Mouse (Mus musculus) left cerebral cortex, postnatal 25 days (tissue): ENCODE measurements around the gene Gpcpd1. TPM values are rescaled to one million over a fixed set of nuclear protein-coding genes. Genes with fewer than 3 reads are reported as not detected.
A peak's percentile ranks its signal among the peaks of the same experiment; 100 is the strongest.

Experiments
- DNase-seq, 2 experiments: peaks; one replicate each; pipeline ENCODE4 v3.0.0; 2022; ENCODE audit warnings: low spot score in 2 of 2, mixed read lengths in 1 of 2
- intact Hi-C: fragments of 180-260 bp; cut with DNase I; formaldehyde crosslinking; loops from one replicate; pipeline ENCODE4 v1.15.1; 2025
- total RNA-seq, 2 experiments: library from RNA; stranded (reverse); gene quantifications; 2 replicates each; pipeline ENCODE4 v1.2.3; 2021

Gpcpd1 gene
- total RNA-seq = 10 to 100 TPM; 90.1 to 90.7 TPM

- no peak for DNase-seq
- intact Hi-C loops = no loop called here
Measured at GRCm38 (mm10) chr2:132587240-132587779, at the start of gene Gpcpd1. Gene Gpcpd1 (minus strand): TSS chr2:132587729.

- no peak for DNase-seq
- intact Hi-C loops = no loop called here
Measured at GRCm38 (mm10) chr2:132636534-132636933, 49.0 kb upstream of the Gpcpd1 start.

GRCm38 (mm10) chr2:132628626-132629025 lies 41.1 kb upstream of the Gpcpd1 start:
- intact Hi-C loops = no loop called here
- no peak for DNase-seq

GRCm38 (mm10) chr2:132623092-132623491 lies 35.6 kb upstream of the Gpcpd1 start:
- DNase-seq = no peak
- intact Hi-C loops = no loop called here

DNA sequence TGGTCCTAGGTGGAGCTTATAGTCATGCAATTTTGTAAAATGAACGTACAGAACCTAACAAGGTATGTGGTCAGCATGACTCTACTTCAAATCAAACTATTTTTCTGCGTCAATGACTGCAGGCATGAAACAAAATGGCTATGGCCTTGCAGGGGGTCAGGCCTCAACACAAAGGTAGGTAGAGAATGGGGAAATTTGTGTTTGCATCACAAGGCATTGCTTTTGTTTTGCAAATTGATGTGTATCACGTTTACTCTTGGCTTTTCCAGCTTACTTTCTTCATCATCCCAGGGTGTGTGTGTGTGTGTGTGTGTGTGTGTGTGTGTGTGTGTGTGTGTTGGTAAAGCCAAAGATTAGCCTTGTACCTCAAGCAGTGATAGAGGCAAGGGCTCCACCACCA lies 30.2 kb upstream of the Gpcpd1 start:
- DNase-seq = no peak
- intact Hi-C loops = no loop called here

DNA sequence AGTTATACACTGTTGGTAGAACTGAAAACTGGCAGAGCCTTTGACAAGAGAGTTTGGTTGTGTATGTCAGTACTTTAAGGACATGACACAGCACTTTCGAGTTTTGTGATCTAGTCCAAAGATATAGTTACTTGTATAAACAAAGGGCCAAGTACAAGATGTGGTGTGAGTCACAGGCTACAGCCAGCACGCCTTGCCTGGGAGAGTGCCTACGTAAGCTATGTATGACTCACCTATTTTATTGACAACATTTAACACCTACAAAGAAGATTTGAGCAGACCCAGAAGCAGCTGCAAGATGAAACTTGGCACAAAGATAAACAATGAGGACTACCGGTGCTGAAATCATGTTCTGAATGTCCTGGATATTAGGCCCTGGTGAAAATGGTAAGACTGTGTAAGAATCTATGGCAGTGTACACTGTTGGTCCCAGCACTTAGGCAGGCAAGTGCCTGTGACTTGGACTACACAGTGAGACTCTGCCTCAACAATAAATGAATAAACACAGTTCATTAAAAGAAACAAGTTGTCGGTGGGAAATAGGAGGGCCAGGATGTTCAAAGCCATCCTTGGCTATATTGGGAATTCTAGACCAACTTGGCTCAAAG lies 26.2 kb upstream of the Gpcpd1 start:
- intact Hi-C loops = no loop called here
- DNase-seq = peak in 1 of 2 experiments; percentile 68

GRCm38 (mm10) chr2:132611551-132612233 lies 24.2 kb upstream of the Gpcpd1 start:
- intact Hi-C loops = no loop called here
- no peak for DNase-seq

- intact Hi-C loops = loop anchor here (2.0 kb wide), 2 partner anchors 31 to 81 kb away; no protein-coding TSS in a partner anchor
- peak; percentile 72 to 94 for DNase-seq
Measured at GRCm38 (mm10) chr2:132607141-132608093, 19.9 kb upstream of the Gpcpd1 start.

- no peak for DNase-seq
- intact Hi-C loops = loop anchor here (2.0 kb wide), 2 partner anchors 29 to 83 kb away; no protein-coding TSS in a partner anchor
Measured at GRCm38 (mm10) chr2:132605795-132606563, 18.4 kb upstream of the Gpcpd1 start.

- DNase-seq = no peak
- intact Hi-C loops = no loop called here
Measured at GRCm38 (mm10) chr2:132604922-132605321, 17.4 kb upstream of the Gpcpd1 start.

DNA sequence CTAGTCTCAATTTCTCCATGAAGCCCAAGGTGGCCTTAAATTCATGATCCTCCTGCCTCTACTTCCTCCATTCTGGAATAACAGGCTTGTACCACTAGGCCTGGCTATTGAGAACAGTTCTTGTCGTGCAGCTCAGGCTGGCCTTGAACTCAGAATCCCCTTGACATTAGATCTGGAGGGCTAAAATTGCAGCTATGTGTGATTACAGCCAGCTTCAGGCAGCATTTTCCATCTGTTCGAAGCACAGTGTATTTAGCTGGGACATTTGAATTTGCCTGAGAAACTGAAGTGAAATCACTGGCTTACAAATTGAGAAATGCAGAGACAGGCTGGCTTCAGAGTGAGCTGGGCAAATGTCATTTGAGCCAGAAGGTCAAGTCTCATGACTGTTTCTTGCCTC lies 16.2 kb upstream of the Gpcpd1 start:
- no peak for DNase-seq
- intact Hi-C loops = no loop called here

GRCm38 (mm10) chr2:132601777-132602176 lies 14.2 kb upstream of the Gpcpd1 start:
- DNase-seq = no peak
- intact Hi-C loops = no loop called here

DNA sequence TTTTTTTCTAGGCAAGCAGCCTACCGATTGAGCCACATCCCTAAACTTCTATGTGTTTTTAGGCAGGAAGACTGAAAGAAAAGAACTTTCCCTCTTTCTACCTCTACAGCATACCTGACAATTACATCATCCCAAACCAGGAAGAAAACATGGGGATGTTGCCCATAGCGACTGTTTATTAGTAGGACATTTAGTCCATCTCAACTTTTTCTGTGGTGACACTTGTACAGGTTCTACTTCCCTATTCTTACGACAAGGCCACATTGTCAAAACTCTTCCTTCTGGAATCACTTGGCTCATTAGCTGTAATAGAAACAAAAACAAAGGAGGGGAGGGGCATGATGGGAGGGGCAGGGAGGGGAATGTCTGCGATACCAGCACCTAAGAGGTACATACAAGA lies 12.6 kb upstream of the Gpcpd1 start:
- intact Hi-C loops = no loop called here

DNA sequence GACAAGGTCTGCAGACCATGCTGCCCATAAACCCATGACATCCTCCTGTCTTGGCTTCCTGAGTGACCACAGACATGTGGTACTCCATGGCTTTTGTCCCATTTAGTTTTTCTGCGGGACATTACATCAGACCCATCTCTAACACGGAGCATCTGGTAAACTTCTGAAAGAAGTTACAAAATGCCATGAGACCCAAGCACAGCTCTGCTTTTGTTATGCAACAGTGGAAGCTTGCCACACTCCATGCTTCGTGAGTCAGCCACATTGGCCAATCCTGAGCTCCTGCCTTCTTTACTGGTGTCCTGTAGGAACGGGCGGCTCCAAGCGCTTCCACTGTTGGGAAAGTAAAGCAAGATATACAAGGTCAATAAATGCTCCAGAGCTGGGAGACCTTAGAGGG lies 11.6 kb upstream of the Gpcpd1 start:
- DNase-seq = peak in 1 of 2 experiments; percentile 43
- intact Hi-C loops = no loop called here

More for the DNA sequence above, 12.6 kb upstream of the Gpcpd1 start:
- no peak for DNase-seq

DNA sequence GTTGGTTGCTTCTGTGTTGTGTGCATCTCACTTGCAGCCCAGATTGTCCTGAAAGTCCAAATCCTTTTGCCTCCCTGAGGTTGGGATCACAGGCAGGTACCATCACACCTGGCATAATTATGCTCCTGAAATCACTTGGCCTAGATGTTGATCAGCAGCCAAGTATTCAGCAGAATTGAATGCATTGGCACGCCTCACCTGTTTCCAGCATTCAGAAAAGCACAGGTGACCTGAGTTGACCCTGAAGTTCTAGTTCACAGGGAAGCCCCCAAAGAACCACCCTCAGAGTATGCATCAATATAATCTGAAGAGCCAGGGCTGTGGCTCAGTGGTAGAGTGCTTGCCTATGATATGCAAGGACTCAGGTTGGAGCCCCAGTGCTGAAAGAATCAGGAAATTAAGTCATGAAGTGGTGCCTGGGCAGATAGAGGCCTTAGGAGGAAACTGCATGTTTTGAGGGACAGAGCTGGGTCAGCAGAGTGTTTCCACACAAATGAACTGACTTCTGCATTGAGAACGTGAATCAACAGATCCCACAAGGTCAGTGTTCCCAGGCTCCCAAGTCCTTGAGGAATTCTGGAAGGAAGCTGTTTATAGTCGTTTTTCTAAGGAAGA lies 10.4 kb upstream of the Gpcpd1 start:
- no peak for DNase-seq
- intact Hi-C loops = no loop called here

DNA sequence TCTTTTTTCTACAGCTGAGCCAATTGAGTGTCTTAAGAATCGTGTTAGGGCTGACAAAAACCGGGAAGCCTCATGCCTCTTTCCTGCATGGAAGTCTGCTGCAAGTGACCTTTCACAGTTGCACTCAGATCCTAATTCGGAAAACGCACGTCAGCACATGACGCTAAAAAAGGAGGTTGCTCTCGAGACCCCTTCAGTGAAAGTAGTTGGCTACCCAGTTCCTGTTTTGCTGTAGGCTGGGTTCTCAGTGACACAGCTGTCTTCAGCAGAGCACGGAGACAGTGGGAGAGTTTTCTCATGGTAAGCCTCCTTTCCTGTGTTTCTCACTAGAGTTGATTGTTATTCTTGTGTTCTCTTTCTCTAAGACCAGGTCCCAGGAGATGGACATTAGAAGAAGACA lies 9.7 kb upstream of the Gpcpd1 start:
- intact Hi-C loops = no loop called here
- DNase-seq = no peak

DNA sequence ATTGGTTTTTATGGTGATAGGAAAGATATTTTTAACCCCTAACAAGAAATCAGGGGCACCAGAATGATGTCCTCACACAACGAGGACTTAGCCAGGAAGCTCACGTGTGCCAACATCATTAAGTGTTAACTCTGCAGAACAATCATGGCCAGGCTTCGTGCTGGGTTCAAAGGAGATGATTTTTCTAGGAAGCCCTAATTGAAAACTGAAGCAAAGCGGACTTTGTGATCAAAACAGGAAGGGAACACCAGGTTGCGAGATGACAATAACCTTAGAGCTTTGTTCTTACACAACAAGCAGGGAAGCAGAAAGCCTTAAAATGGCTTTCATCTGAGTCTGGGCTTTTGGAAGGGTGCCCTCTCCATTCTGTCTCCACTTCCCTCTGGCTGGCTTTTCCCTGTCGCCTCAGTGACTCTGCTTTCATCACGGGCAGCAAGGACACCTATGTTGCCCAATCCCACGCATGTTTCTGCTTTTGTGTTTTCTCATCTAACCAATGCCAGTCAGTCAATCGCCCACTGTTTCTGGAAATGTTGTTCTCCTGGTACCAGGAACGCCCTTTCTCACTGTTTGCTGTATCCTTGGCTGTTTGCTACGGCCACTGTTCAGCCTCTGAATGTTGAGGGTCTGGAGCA lies 8.2 kb upstream of the Gpcpd1 start:
- no peak for DNase-seq
- intact Hi-C loops = no loop called here

GRCm38 (mm10) chr2:132592126-132592525 lies 4.6 kb upstream of the Gpcpd1 start:
- intact Hi-C loops = no loop called here
- DNase-seq = no peak
